Comparison of ENCODE assay signal across 17 mouse cellular contexts in genomic region chr11:79886395-79886794, GRCm38 (mm10).
A peak's percentile ranks its signal among the peaks of the same experiment; 100 is the strongest.
DNase-seq lines count a peak whose midpoint lies in the region; ATAC-seq and TF ChIP-seq lines count a peak whose summit lies in the region.
"Had no signal": no experiment of that assay in that cellular context is flagged by ENCODE, and none has a peak within 500 bp of the region (broad histone marks: within the 10 kb centered on the region; RNA-seq: fewer than 3 reads in every experiment).

No protein-coding gene starts in this region.

- TF ChIP-seq POLR2A in liver, adult 2 months (IDR thresholded peaks at IDR 0.05; ENCODE audit: extremely low read depth, insufficient read depth, low read length): no peak

- DNase-seq in liver, adult 2 months (ENCODE audit: extremely low read depth, low read depth, low spot score): no peak
- DNase-seq in liver, embryonic 11.5 days (ENCODE audit: low spot score): no peak
- DNase-seq in stomach, postnatal 0 days (ENCODE audit: low spot score): no peak
- no peak for DNase-seq in lung, adult 18-20 months
- no peak for DNase-seq in right cerebral cortex, postnatal 36 days (ENCODE audit: low spot score in 2 of 2)
- DNase-seq: adrenal gland, adult 8-10 months; adrenal gland, postnatal 36 days; cerebellum, adult 2 months; cerebellum, postnatal 14 days; heart, postnatal 36 days had no signal

- no peak for TF ChIP-seq EP300 in stomach, postnatal 0 days (optimal IDR thresholded peaks at IDR 0.05)

- H3K4me3 ChIP-seq in liver, adult 2 months (ENCODE audit: insufficient read depth, low read depth, low read length): no peak overlapping the region
- H3K4me3 ChIP-seq in liver, embryonic 11.5 days (ENCODE audit: low read depth, low read length): no peak overlapping the region
- H3K4me3 ChIP-seq in stomach, postnatal 0 days (ENCODE audit: low read depth, low read length): no peak overlapping the region
- H3K4me3 ChIP-seq: embryonic facial prominence, embryonic 13.5 days; forebrain, embryonic 12.5 days; heart, embryonic 13.5 days had no signal

- H3K9me3 ChIP-seq in liver, embryonic 11.5 days (ENCODE audit: control insufficient read depth, low read length): no peaks in the 10 kb centered on the region
- no peaks in the 10 kb centered on the region for H3K9me3 ChIP-seq in stomach, postnatal 0 days (ENCODE audit: control insufficient read depth, low read length)
- H3K9me3 ChIP-seq: embryonic facial prominence, embryonic 13.5 days; forebrain, embryonic 12.5 days; heart, embryonic 13.5 days had no signal

- peaks cover 6% of the 10 kb centered on the region; the same call in 1 of the 2 replicates for H3K4me1 ChIP-seq in liver, adult 2 months (ENCODE audit: control insufficient read depth, insufficient read depth, low read length)
- no peaks in the 10 kb centered on the region for H3K4me1 ChIP-seq in liver, embryonic 11.5 days (replicated peaks; ENCODE audit: control insufficient read depth, insufficient read depth, low read length)
- H3K4me1 ChIP-seq in stomach, postnatal 0 days (replicated peaks; ENCODE audit: control insufficient read depth, insufficient read depth): no peaks in the 10 kb centered on the region
- H3K4me1 ChIP-seq: embryonic facial prominence, embryonic 13.5 days; forebrain, embryonic 12.5 days had no signal

- no peaks in the 10 kb centered on the region for H3K27me3 ChIP-seq in liver, adult 2 months (ENCODE audit: control insufficient read depth, insufficient read depth, low read length)
- H3K27me3 ChIP-seq in liver, embryonic 11.5 days (replicated peaks; ENCODE audit: control insufficient read depth, insufficient read depth, low read length): no peaks in the 10 kb centered on the region
- H3K27me3 ChIP-seq in stomach, postnatal 0 days (ENCODE audit: control insufficient read depth, insufficient read depth, low read length): no peaks in the 10 kb centered on the region
- H3K27me3 ChIP-seq: embryonic facial prominence, embryonic 13.5 days; forebrain, embryonic 12.5 days had no signal

- H3K36me3 ChIP-seq in liver, adult 2 months (ENCODE audit: control insufficient read depth, insufficient read depth, low read length): no peaks in the 10 kb centered on the region
- no peaks in the 10 kb centered on the region for H3K36me3 ChIP-seq in liver, embryonic 11.5 days (ENCODE audit: control insufficient read depth, insufficient read depth, low read length)
- no peaks in the 10 kb centered on the region for H3K36me3 ChIP-seq in stomach, postnatal 0 days (ENCODE audit: control insufficient read depth, insufficient read depth, low read length)
- H3K36me3 ChIP-seq: embryonic facial prominence, embryonic 13.5 days; forebrain, embryonic 12.5 days; heart, embryonic 13.5 days had no signal

- H3K27ac ChIP-seq in liver, adult 2 months (replicated peaks; ENCODE audit: insufficient read depth, low read depth, low read length): 0 out of 2 replicates have a peak overlapping the region, but pooled peaks have one; percentile 3
- H3K27ac ChIP-seq in liver, embryonic 11.5 days (ENCODE audit: low read depth, low read length): no peak overlapping the region
- H3K27ac ChIP-seq in stomach, postnatal 0 days (replicated peaks): no peak overlapping the region
- H3K27ac ChIP-seq: embryonic facial prominence, embryonic 13.5 days; forebrain, embryonic 12.5 days; heart, embryonic 13.5 days had no signal

- no peak for TF ChIP-seq CTCF in liver, adult 2 months (IDR thresholded peaks at IDR 0.05; ENCODE audit: low read depth, low read length)
- TF ChIP-seq CTCF in stomach, postnatal 0 days (IDR thresholded peaks at IDR 0.05; ENCODE audit: low read depth): no peak

- H3K4me2 ChIP-seq in liver, embryonic 11.5 days: no peak overlapping the region
- H3K4me2 ChIP-seq in stomach, postnatal 0 days (replicated peaks; ENCODE audit: low read depth): no peak overlapping the region
- H3K4me2 ChIP-seq: embryonic facial prominence, embryonic 13.5 days; forebrain, embryonic 12.5 days; heart, embryonic 13.5 days had no signal

- 77% methylated on average over 1 of the region's 1 CpGs for WGBS in liver, adult 2 months
- WGBS in liver, embryonic 11.5 days: 84% methylated on average over 1 of the region's 1 CpGs
- 87% methylated on average over 1 of the region's 1 CpGs for WGBS in stomach, postnatal 0 days

- no peak for ATAC-seq in liver, embryonic 11.5 days (replicated peaks; ENCODE audit: low FRiP score)
- peak; percentile 58; the same call in 1 of the 2 replicates for ATAC-seq in common myeloid progenitor, adult 5-6 weeks (replicated peaks; ENCODE audit: low read depth, poor library complexity, severe bottlenecking)
- peak; percentile 70 for ATAC-seq in megakaryocyte progenitor cell, adult 5-6 weeks (replicated peaks; ENCODE audit: poor library complexity)
- 0 out of 2 replicates have a peak, but pooled peaks have one; percentile 8 for ATAC-seq in stomach, postnatal 0 days (ENCODE audit: low FRiP score, low TSS enrichment)
- ATAC-seq: forebrain, embryonic 16.5 days; hindbrain, embryonic 16.5 days had no signal

- no peaks in the 10 kb centered on the region for H3K79me2 ChIP-seq in liver, adult 2 months (ENCODE audit: control insufficient read depth, insufficient read depth, low read length)

- no peak overlapping the region for H3K9ac ChIP-seq in liver, adult 2 months (ENCODE audit: low read depth, low read length)
- no peak overlapping the region for H3K9ac ChIP-seq in liver, embryonic 11.5 days (ENCODE audit: low read depth, low read length)
- H3K9ac ChIP-seq in stomach, postnatal 0 days (ENCODE audit: low read length): no peak overlapping the region
- H3K9ac ChIP-seq: embryonic facial prominence, embryonic 13.5 days; forebrain, embryonic 12.5 days; heart, embryonic 13.5 days had no signal
